Comparison of ENCODE assay signal across 8 mouse cellular contexts in genomic region chr9:62345081-62345481, GRCm38 (mm10). TPM values are rescaled to one million over a fixed set of nuclear protein-coding genes. Genes with fewer than 3 reads are reported as not detected.
DNase-seq lines count a peak whose midpoint lies in the region; ATAC-seq and TF ChIP-seq lines count a peak whose summit lies in the region.

No protein-coding gene starts in this region.

- no peak for TF ChIP-seq CTCF in thymus, adult 2 months (IDR thresholded peaks at IDR 0.05; ENCODE audit: borderline replicate concordance, control insufficient read depth, extremely low read depth, insufficient read depth, low read length, poor library complexity)
- TF ChIP-seq CTCF in intestine, postnatal 0 days (IDR thresholded peaks at IDR 0.05; ENCODE audit: low read depth): no peak

- no peaks in the 10 kb centered on the region for H3K9me3 ChIP-seq in intestine, postnatal 0 days (ENCODE audit: control insufficient read depth)

- DNase-seq in adrenal gland, adult 8-10 months: peak; percentile 54
- DNase-seq in adrenal gland, postnatal 25 days: no peak
- no peak for DNase-seq in thymus, adult 2 months
- DNase-seq in thymus, adult 18-20 months: no peak
- DNase-seq in mesoderm, embryonic 11.5 days (ENCODE audit: low read depth, low spot score): peak; percentile 37
- DNase-seq in frontal cortex, postnatal 25 days (ENCODE audit: low spot score in 2 of 2): no peak
- DNase-seq in left cerebral cortex, adult 8-10 months (ENCODE audit: low spot score in 2 of 2): no peak

- H3K4me3 ChIP-seq in thymus, adult 2 months (ENCODE audit: control insufficient read depth, insufficient read depth, low read length): peak overlapping the region; percentile 88
- peak overlapping the region; percentile 56 for H3K4me3 ChIP-seq in intestine, postnatal 0 days (ENCODE audit: low read depth, low read length)

- no peaks in the 10 kb centered on the region for H3K36me3 ChIP-seq in thymus, adult 2 months (ENCODE audit: control insufficient read depth, insufficient read depth, low read length)
- H3K36me3 ChIP-seq in intestine, postnatal 0 days (ENCODE audit: control insufficient read depth, insufficient read depth): no peaks in the 10 kb centered on the region

- peak overlapping the region; percentile 96 for H3K9ac ChIP-seq in intestine, postnatal 0 days (ENCODE audit: low read depth, low read length)

- 32% methylated on average over 11 of the region's 11 CpGs for WGBS in thymus, adult 2 months
- WGBS in intestine, postnatal 0 days: 15% methylated on average over 11 of the region's 11 CpGs

- H3K4me1 ChIP-seq in thymus, adult 2 months (replicated peaks; ENCODE audit: control insufficient read depth, insufficient read depth, low read length): peaks cover 32% of the 10 kb centered on the region
- H3K4me1 ChIP-seq in intestine, postnatal 0 days (replicated peaks; ENCODE audit: control insufficient read depth, insufficient read depth, low read length): peaks cover 7% of the 10 kb centered on the region; the same call in 1 of the 2 replicates

- no peak; the same call in 1 of the 2 replicates for ATAC-seq in intestine, postnatal 0 days

- H3K27me3 ChIP-seq in thymus, adult 2 months (ENCODE audit: control insufficient read depth, insufficient read depth, low read length): no peaks in the 10 kb centered on the region
- no peaks in the 10 kb centered on the region for H3K27me3 ChIP-seq in intestine, postnatal 0 days (replicated peaks; ENCODE audit: control insufficient read depth, insufficient read depth, low read length)

- no peak for TF ChIP-seq POLR2A in thymus, adult 2 months (IDR thresholded peaks at IDR 0.05; ENCODE audit: control insufficient read depth, extremely low read depth, insufficient read depth, low read length, poor library complexity)

- peak overlapping the region; percentile 94 for H3K27ac ChIP-seq in thymus, adult 2 months (ENCODE audit: control insufficient read depth, insufficient read depth, low read length)
- peak overlapping the region; percentile 99 for H3K27ac ChIP-seq in intestine, postnatal 0 days (ENCODE audit: low read depth, low read length)

- H3K4me2 ChIP-seq in intestine, postnatal 0 days (replicated peaks; ENCODE audit: low read depth): peak overlapping the region; percentile 92

RNA-seq across cellular contexts. Expression of gene Anp32a, which starts 4.0 kb away (rescaled TPM):
- total RNA-seq in adrenal gland, adult 8-10 months (2022): 100 to 1,000 TPM; 271 to 383 (median 310) TPM
- total RNA-seq in adrenal gland, postnatal 25 days (2021): 271 and 320 TPM in 2 replicates
- polyA plus RNA-seq in thymus, adult 2 months (2012; rRNA removed): 37.4 and 38.0 TPM in 2 replicates
- polyA plus RNA-seq in intestine, postnatal 0 days (2015; fragmentation: Nextera tagmentation; extraction: Ambion mirVana): 53.6 and 57.4 TPM in 2 replicates
- 100 to 1,000 TPM; 280 to 364 (median 327) TPM for total RNA-seq in left cerebral cortex, adult 8-10 months (2022)

Comparison
In these comparisons a context has a peak if more than half of its experiments do, and no peak if none do; other contexts are left out.
1. DNase-seq: peak in adrenal gland, adult 8-10 months (single experiment) and mesoderm, embryonic 11.5 days (single experiment); none in adrenal gland, postnatal 25 days (single experiment), thymus, adult 2 months (single experiment), thymus, adult 18-20 months (0 of 2), frontal cortex, postnatal 25 days (0 of 2) and left cerebral cortex, adult 8-10 months (0 of 2).